Mouse (Mus musculus) megakaryocyte, embryonic 14.5 days (primary cell): ENCODE measurements around the gene Parvb.

Experiments used
- FLI1 ChIP-seq: IDR thresholded peaks from 2 replicates; pipeline ENCODE4 v1.6.1; 2012; ENCODE audit warnings: low read length, inconsistent platforms, mixed read lengths
- GATA1 ChIP-seq: IDR thresholded peaks from 3 replicates; pipeline ENCODE4 v1.6.1; 2012; ENCODE audit warnings: mixed read lengths, low read length, inconsistent platforms, borderline replicate concordance

DNA sequence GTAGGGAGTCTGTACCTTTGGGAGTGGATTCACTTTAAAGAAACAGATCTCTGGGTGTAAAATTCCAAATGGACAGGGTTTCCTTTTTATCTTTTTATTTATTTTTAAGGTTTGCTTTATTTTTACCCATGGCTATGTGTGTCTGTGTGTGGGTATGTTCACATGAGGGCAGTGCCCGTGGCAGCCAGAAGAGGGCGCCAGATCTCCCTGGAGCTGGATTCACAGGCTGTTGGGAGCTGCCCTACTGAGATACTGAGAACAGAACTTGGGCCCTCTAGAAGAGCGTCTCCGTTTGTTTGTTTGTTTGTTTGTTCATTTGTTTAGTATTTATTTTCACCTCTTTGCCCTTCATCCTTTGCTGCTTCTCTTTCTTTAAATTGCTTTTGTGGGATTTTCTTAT, 116.9 kb downstream of the Parvb start:
- TF ChIP-seq GATA1 (no peak), FLI1 (no peak)
